In genomic region chr17:53569829-53570228, GRCm38 (mm10) we compare ENCODE assay signal across 8 mouse cellular contexts. TPM values are rescaled to one million over a fixed set of nuclear protein-coding genes. Genes with fewer than 3 reads are reported as not detected.
DNase-seq lines count a peak whose midpoint lies in the region; ATAC-seq and TF ChIP-seq lines count a peak whose summit lies in the region.

No protein-coding gene starts in this region.

- DNase-seq in G1E (ENCODE audit: low spot score) = no peak
- DNase-seq in adrenal gland, postnatal 14 days = peak; percentile 93
- DNase-seq in heart, postnatal 14 days = peak; percentile 77 to 83
- DNase-seq in large intestine, adult 2 months (ENCODE audit: low read depth, low spot score) = peak; percentile 68
- peak; percentile 76 to 82 for DNase-seq in lung, postnatal 4 days
- peak; percentile 47 to 66 for DNase-seq in spleen, adult 18-20 months
- no peak for DNase-seq in frontal cortex, postnatal 25 days (ENCODE audit: low spot score in 2 of 2)

- H3K9me3 ChIP-seq in G1E (replicated peaks) = no peaks in the 10 kb centered on the region
- no peaks in the 10 kb centered on the region for H3K9me3 ChIP-seq in erythroblast, embryonic 14.5 days (ENCODE audit: control insufficient read depth, low read length)

- H3K4me3 ChIP-seq in G1E (ENCODE audit: low read depth, low read length) = peak overlapping the region; percentile 63
- H3K4me3 ChIP-seq in erythroblast, embryonic 14.5 days (replicated peaks) = peak overlapping the region; percentile 75

- 2% methylated on average over 6 of the region's 6 CpGs for WGBS in large intestine, adult 2 months

- TF ChIP-seq CTCF in G1E (IDR thresholded peaks at IDR 0.05; ENCODE audit: low read depth, low read length) = no peak

- no peak for ATAC-seq in G1E (ENCODE audit: extremely low read depth, insufficient number of reproducible peaks, low FRiP score, poor library complexity, severe bottlenecking)

- intact Hi-C loops in heart, postnatal 14 days (cut with DNase I) = loop anchor here (2.0 to 5.0 kb wide), 4 partner anchors 13 to 93 kb away; partner anchors contain the start of gene Rab5a

- H3K4me1 ChIP-seq in G1E (ENCODE audit: insufficient read depth, low read depth, low read length) = peaks cover 60% of the 10 kb centered on the region
- peaks cover 52% of the 10 kb centered on the region for H3K4me1 ChIP-seq in erythroblast, embryonic 14.5 days (ENCODE audit: control insufficient read depth)

- no peaks in the 10 kb centered on the region for H3K27me3 ChIP-seq in G1E (ENCODE audit: insufficient read depth, low read length)
- H3K27me3 ChIP-seq in erythroblast, embryonic 14.5 days (ENCODE audit: control insufficient read depth) = no peaks in the 10 kb centered on the region

- H3K36me3 ChIP-seq in G1E (replicated peaks) = peaks cover 13% of the 10 kb centered on the region
- H3K36me3 ChIP-seq in erythroblast, embryonic 14.5 days (ENCODE audit: control insufficient read depth) = peaks cover 11% of the 10 kb centered on the region

RNA-seq across cellular contexts. Expression of gene Kat2b, which starts 3.2 kb away (rescaled TPM):
- 27.1 and 27.7 TPM in 2 replicates for total RNA-seq in G1E (2014; fragmentation: Nextera tagmentation)
- total RNA-seq in G1E (2017) = 34.7 and 52.2 TPM in 2 replicates
- 2.1 and 2.4 TPM in 2 replicates for polyA plus RNA-seq in G1E (2012)
- 65.7 and 67.0 TPM in 2 replicates for total RNA-seq in adrenal gland, postnatal 14 days (2021)
- polyA plus RNA-seq in erythroblast, embryonic 14.5 days (2012) = 0.23 and 0.36 TPM in 2 replicates
- 10 to 100 TPM; 73.5 to 91.5 TPM for total RNA-seq in heart, postnatal 14 days (2021)
- 6.6 and 7.7 TPM in 2 replicates for polyA plus RNA-seq in large intestine, adult 2 months (2012; rRNA removed)

RNA-seq across cellular contexts. Expression of gene Pp2d1, which starts 30.6 kb away (rescaled TPM):
- total RNA-seq in G1E (2014; fragmentation: Nextera tagmentation) (not detected in 2 replicates), G1E (2017) (0.06 and 0.11 TPM in 2 replicates)
- not detected in 2 replicates for polyA plus RNA-seq in G1E (2012)
- total RNA-seq in adrenal gland, postnatal 14 days (2021) = not detected in 2 replicates
- polyA plus RNA-seq in erythroblast, embryonic 14.5 days (2012) = not detected in 2 replicates
- total RNA-seq in heart, postnatal 14 days (2021) = not detected
- not detected in 2 replicates for polyA plus RNA-seq in large intestine, adult 2 months (2012; rRNA removed)

Comparison
In these comparisons a context has a peak if more than half of its experiments do, and no peak if none do; other contexts are left out.
1. DNase-seq: peak in adrenal gland, postnatal 14 days (single experiment), heart, postnatal 14 days (2 of 2), large intestine, adult 2 months (single experiment), lung, postnatal 4 days (2 of 2) and spleen, adult 18-20 months (2 of 2); none in G1E (single experiment) and frontal cortex, postnatal 25 days (0 of 2).